Mouse (Mus musculus): ENCODE measurements at regions not wholly inside any gene's neighbourhood (a gene's known extent, or its start where the extent isn't known, plus 50 kb on each side); places are given as distances from the start of the nearest gene placed in this dataset.

DNA sequence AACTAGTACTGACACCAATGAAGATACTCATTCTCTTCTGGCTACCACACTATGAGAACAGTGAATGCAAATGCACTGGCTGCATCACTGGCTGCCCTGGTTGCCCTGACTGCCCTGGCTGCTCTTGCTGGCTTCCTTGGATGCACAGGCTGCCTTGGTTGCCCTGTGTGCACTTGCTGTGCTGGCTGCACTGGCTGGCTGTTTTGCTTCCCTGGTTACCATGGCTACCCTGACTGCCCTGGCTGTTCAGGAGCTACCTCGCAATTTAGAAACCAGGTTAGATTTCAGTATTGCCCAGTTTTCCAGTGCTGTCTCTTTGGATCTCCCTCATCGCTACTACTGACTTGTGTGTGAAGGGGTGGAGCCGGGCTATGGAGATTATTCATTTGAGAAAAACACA is 175.7 kb downstream of the Fat4 start:
- DNase-seq (ENCODE audit: low read depth, low spot score), result no peak

DNA sequence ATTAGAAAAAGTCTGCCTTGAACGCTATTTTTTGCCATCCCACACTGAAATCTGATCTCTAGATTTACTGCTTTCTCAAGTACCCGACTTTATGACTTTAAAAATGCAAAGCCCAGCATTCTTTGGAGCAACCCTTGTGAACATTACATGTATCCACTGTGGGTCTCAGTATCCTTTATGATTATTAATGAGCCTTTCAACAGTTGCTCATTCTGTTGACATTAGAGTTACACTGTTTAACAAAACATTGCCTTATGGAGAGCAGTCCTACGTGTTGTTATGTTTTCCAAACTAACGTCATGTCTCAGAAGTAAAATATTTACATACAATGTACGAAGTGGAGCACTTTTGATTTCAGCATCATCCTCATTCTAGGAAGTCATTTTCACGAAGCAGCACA is 178.7 kb downstream of the Fat4 start:
- DNase-seq (ENCODE audit: low read depth, low spot score), result no peak

DNA sequence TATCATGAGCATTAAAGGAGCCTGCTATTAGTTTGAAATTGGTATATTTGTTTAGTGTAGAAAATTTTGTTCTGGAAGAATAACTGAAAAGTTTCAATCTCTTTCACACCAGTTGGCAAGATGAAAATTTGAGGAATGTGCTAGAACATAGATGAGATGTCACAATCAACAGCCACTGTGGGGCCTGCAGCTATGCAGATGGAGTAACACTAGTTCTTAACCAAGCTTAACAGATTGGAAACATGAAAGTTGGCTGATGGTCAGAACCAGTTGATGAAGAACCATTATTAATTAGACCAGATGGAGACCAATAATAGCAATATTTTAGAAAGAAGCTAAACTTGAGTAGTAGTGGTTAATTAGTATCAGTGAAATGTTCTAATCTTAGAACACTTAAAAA is 182.3 kb downstream of the Fat4 start:
- no peak for DNase-seq (ENCODE audit: low read depth, low spot score)

DNA sequence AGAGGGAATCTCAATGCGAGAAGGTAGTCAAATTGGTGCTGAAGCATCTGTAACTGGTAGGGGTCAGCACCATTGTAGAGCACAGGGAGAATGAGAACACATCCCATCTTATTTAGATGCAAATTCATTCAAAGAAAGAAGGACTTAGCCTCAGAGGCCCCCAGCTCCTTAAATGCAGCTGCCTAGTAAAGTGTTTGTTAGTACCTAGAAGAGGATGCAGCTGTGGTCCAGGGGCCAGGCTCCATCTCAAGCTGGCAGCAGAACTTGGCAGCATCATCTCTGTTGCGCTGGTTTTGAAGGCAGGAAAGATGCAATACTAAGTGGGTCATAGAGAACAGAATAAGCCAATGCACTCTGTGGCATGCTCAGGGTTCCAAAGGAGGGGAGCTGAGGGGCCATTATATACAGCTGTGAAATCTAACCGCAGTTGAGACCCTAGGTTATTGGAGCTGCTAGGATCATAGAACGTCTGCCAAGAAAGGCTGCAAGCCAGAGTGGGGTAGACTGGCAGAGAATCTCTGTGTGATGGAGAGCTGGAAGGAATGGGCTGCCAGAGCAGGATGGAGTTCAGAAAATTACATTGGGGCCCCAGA is 196.0 kb downstream of the Fat4 start:
- DNase-seq (ENCODE audit: low read depth, low spot score), result no peak

DNA sequence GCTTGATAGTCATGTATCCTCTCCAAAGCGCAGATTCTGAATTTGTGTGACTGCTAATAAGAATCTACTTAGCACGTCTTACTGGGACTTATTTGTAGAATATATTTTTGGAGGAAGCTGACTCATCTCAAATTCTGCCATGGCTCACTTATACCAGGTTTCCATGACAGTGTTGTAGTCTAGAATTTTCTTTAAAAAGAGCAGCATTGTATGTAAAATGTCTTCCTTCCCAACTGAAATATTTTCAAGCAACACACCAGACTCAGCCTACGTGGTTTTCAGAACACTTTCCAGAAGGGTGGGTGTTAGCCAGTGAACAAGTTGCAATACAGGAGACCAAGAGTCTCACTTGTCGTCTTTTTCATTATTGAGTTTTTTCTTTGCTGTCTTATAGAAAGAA is 202.2 kb downstream of the Fat4 start:
- DNase-seq (ENCODE audit: low read depth, low spot score), result no peak

DNA sequence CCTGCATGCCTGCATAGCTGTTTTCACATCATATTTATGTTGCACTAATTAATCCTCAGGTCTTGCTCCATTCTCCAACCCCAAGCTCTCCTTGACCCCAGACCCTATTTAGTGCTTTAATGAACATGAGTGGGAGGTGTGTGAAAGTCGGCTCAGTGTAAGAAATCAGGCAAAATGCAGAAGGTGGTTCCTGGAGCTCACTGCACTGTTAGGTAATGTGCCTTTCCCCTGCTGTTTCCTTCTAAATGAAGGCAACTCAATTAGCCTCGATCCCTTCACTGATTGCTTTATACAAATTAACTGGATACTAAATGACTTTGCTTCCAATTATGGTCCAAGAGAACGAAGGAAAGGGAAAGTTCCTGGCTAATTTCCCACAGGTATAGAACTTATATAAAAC is 215.6 kb downstream of the Fat4 start:
- no peak for DNase-seq (ENCODE audit: low read depth, low spot score)

DNA sequence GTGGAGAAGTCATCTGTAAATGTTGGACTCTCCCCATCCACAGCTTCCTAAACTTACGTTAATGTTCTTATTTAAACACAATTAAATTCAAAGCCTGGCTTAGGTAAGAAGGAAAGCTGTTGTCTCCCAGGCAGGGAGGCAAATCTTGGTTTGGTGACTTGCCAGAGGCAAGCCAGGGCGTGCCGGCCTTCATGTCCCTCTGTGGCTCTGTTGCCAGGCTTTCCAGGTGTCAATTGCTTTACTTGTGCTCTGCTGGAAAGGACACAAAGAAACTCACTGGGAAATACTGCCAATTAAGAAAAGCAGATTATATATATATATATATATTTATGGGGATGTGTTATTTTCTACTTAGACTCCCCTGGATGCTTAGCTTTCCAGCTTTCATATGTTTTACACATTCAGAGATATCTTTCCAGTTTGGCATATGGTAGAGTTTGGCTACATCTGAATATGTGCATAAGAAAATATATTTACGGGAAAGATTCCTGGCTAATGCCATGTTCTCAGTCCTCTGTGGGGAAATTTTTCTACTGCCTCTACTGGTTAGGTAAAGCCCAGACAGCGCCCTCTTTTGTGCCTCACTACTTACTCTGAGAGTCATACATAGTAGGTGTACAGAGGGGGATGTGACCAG is 223.1 kb downstream of the Fat4 start:
- DNase-seq (ENCODE audit: low read depth, low spot score), result no peak

DNA sequence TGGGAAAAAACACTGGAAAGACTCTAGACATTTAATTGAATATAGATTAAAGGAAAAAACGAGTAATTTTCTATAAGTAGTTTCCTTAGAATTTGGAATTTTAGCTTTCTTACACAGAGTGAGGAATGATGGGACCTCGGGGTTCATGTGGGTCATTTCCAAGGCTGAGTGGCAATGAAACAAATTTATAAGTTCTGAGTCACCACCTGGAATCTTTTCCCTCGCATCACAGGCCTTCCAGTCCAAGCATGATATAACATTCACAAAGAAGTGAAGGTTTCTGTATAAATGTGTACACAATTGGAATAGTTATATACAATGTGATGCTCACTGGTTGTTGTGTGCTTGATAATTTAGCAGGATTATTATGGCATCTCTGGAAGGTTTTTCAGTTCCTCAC is 227.3 kb downstream of the Fat4 start:
- no peak for DNase-seq (ENCODE audit: low read depth, low spot score)

DNA sequence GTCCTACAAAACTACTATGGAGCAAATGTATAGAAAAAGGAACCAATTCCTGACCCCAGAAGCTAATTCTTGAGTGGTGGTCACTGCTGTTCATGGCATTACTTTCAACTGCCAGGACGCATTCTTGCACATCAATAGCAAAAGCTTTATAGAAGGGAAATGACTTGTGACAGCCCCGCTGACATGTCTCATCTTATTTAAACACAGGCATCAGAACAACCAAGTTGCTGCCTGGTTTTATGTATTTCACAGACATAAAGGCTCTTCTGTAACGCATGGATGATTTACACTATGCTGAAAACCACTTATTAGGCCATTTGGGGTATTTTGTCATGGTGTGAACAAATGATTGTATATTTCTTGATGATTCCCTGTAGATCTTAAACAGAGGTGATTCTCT is 228.1 kb downstream of the Fat4 start:
- DNase-seq (ENCODE audit: low read depth, low spot score), result no peak

DNA sequence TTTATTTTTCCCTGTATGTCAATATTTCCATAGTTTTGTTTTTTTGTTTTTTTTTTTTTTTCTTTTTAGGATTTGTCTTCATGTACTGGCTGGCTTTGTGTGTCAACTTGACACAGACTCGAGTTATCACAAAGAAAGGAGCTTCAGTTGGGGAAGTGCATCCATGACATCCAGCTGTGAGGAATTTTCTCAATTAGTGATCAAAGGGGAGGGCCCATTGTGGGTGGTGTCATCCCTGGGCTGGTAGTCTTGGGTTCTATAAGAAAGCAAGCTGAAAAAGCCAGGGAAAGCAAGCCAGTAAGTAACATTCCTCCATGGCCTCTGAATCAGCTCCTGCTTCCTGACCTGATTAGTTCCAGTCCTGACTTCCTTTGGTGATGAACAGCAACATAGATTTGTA is 228.7 kb downstream of the Fat4 start:
- DNase-seq (ENCODE audit: low read depth, low spot score), result no peak

DNA sequence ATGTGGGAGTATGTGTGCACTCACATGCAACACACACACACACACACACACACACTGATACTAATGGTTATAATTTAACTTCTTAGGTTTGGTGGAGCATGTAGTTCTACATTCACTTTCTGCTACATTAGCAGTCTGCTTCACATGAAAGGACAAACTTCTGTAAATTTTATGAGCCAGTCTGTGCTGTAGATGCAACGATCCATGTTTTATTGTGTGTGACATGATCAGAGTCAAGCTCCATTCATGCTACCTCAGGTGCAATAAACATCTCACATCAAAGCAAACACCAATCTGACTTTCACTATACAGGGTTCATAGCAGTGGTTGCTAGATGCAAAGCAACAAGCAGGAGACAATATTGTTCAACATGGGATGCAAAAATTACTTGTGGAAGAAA is 235.5 kb downstream of the Fat4 start:
- DNase-seq (ENCODE audit: low read depth, low spot score), result peak; percentile 45

DNA sequence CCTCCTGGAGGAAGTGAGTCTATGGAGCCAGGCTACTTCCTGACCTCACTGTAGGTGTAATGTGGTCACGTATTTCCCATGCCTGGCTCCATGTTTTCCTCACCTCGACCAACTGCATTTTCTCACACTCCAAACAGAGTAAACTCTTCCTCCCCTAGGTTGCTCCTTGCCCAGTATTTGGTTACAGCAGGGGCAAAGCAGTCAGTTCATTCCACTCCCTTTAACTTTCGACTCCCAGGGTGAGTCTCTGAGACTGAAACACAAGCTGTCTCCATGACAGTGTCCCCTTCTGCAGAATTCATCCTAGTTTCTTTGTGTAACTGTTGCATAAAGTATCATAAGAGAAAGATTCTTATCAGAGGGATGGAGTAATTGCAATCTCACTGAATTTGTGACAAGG is 243.8 kb downstream of the Fat4 start:
- DNase-seq (ENCODE audit: low read depth, low spot score), result no peak

DNA sequence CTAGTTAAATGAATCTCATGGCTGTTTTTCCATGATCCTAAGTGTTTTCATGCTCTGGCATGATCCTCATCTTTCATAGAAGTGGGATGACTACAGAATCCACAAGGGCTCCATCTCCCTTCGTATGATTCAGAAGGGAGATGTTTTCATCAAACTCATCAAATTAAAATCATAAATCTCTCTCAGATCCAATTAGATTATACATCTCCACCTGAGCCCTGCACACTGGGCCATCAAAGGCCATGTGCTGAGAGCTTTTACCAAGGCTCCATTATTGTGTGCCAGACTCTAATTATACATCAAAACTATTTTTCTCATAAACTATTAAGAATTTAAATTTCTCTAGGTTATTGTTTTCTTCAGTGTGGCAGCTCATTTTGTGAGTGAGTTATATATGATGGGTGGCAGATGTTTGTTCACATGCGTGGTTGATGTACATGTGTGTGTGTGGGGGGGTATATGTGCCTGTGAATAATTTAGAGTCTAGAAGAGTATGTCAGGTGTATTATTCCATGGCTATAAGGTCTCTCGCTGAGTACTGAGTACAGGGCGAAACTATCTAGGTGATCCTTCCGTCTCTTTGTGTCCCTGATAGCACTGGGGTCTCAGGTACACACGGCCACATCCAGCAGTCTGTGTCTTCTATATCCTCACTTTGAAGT is 278.4 kb downstream of the Fat4 start:
- DNase-seq (ENCODE audit: low read depth, low spot score), result no peak

DNA sequence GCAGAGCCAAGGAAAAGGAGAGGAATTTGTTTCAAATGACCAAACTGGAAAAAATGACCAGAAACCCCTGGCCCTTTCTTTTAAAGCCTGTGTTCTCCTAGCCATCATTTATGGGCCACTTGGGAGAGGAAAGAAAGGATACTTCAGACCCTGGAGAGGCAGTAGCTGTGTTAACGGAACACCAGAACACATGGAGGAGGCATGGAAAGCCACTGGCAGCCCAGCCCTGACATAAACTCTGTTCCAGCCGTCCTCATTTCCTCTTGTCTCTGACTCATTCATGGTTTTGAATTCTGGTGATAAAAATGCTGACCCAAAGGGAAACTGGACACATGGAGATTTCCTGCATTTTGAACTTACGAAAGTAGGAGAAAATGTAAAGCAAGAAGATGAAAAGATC is 295.9 kb downstream of the Fat4 start:
- DNase-seq (ENCODE audit: low read depth, low spot score), result no peak

DNA sequence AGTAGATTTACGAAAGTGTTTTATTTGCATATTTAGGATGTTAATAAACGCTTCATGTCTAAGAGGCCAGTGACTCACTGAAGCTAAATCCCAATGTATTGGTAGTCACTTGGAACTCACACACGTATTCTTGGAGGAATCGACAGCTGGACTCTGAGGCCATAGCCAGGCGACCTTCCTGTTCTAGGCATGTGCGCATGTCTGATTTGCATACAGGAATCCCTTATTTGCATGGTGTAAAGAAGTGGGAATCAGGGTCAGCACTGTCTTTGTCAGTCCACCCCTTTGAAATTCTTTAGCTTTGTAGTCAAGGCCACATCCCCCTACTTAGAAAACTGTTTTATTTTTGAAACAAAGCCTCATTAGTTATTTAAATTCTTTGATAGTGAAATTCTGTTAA is 308.4 kb downstream of the Fat4 start:
- no peak for DNase-seq (ENCODE audit: low read depth, low spot score)

DNA sequence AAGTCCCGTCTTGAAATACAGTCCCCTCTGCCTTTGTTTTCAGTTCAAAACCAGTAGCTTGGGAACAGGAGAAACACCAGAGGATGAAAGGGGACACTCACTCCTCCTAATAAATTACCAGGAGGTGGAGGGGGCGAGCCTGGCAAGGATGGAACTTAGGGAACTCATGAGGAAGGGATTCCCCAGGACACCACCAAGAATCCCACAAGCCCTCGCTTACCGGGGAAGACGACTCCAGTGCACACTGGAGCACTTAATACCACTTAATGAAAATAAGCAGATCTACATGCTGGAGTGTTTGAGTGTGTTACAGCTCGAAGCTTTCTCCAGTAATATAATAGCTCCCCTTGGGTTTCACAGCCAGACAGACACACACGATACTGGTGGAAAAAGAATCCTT is 315.9 kb downstream of the Fat4 start:
- DNase-seq (ENCODE audit: low read depth, low spot score), result no peak

DNA sequence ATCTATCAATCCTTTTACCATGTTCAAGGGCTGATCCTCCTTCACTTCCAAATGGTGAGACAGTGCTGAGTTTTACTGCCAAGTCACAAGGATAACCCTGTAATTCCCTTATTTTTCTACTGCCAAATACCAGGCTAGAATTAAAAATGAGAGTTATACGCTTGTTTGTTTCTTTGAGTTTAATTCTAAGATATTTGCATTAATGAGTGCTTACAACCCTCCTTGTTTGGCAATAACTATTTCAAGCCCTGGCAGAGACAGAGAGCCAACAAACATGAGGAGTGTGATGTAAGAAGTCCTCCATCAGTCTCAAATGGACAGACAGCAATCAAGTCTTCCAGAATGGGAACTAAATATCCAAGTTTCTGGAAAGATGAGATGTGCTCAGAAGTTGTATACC is 321.9 kb downstream of the Fat4 start:
- DNase-seq (ENCODE audit: low read depth, low spot score), result no peak

DNA sequence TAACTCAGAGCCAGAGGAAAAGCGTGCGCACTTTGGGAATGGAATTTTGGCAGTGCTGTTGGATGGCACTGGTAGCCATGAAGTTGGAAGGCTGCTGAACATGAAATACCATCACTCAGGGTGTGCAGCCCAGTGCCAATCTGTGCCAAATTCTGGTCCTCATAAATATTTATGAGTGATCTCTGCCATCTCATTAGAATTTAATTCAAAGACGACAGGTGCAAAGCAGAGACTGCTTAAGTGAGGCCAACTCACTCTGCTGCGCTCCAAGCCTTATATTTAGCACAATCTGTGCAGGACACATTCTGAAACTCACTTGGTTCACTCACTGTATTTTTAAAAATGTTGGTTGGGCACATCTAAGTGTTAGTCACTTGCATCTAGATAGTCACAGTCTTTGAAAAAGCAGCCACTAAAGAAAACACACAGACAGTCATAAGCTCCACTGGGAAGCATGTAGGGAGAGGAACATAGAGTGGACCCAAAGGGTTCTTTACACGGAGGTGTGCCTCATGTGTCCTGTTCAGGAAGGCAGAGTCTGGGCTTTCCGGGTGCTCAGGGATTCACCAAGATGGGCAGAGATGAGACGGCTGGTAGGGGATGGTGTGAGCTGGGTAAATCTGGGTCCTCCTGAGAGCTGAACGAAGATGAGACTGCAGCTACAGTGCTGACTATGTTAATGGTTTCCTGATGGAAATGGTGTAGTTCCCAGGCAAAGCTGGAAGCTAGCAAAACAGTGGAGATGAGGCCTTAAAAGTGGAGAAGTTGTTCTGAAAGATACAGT is 322.8 kb downstream of the Fat4 start:
- no peak for DNase-seq (ENCODE audit: low read depth, low spot score)

DNA sequence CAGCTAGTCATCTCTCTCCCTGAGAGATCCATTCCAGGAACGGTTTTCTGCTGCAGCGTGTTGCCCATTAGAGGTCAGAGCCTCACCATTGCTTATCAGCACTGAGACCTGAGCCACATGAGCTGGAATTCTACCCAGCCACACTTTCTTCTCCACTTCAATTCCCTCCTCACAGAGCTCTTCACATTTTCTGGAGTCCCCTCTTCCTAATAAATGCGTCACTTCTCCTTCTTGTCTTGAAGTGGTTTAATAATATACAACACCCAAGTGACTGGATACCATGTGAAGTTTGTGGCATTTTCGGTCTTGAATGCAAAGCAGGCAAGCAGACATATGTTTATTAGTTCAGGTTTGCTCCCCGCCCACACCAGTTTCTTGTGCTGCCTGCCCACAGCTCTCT is 324.9 kb downstream of the Fat4 start:
- no peak for DNase-seq (ENCODE audit: low read depth, low spot score)

DNA sequence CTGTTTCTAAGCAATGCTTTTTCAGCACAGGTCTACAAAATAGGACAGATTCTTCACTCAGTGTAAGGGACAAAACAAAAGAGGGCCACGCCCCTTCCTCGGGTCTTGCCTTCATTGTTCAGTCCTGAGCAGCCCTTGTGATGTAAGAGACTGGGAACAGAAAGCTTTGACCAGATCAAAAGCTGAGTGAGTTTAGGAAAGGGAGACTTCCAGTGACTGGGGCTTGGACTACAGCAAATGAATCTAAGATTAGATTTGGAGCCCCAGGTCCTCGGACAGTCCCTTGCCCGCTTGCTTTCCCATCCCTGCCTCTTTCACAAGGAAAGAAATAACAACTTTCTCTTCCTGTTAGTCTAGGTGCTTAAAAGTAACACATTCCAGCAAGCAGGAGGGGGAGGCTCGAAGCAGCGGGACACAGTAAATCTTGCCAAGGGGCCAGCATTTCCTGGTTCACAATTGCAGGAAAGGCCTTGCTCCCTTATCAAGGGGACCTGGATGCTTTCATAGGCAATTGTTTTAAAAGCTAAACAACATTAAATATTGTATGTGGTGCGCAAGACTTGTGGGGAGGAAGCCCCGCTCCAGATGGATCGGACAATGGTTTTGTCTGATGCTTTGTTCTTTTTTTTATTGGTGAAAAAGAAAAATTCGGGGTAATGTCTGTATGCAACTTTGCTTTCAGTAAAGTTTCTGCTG is 333.4 kb downstream of the Fat4 start:
- no peak for DNase-seq (ENCODE audit: low read depth, low spot score)

DNA sequence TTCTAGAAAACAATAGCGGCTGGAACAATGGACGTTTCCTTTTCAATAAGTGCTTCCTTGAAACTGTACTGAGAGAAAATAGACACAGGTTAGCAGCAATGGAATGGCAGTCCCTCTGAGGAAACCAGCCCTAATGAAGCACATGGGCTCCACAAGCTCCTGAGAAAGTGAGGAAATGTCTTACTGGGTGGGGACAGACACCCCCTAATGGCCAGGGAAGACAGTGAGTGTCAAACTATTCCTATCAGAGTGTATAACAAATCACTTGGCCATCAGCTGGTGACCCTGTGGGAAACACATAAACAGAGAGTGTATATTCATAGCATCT is 333.9 kb downstream of the Fat4 start:
- DNase-seq (ENCODE audit: low read depth, low spot score), result no peak

DNA sequence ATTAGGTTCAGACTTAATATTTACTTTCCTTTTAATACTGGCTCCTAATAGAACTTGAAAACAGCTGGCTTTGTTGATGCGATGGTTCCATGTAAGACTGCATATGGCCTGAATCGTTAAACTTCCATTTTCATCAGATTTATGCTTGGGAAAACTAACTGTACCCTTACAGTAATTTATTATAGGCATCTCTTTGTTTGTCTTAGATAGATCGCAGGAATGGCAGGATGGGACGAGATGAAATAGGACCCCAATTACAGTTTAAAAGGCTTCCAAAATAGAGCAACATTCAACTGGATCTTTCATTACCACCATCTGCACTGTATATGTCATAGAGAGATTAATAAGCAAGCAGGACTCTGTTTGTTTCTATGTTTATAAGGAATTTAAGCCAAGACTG is 335.3 kb downstream of the Fat4 start:
- DNase-seq (ENCODE audit: low read depth, low spot score), result no peak
